Mouse (Mus musculus): Measurements from ENCODE around the gene Isg20.

GRCm38 (mm10) chr7:78963891-78964290, 50.7 kb downstream of the Isg20 start:
- TF ChIP-seq POLR2A (IDR thresholded peaks at IDR 0.05; ENCODE audit: control insufficient read depth, extremely low read depth, insufficient read depth, low read length, poor library complexity) (no peak), CTCF (IDR thresholded peaks at IDR 0.05; ENCODE audit: borderline replicate concordance, control insufficient read depth, extremely low read depth, insufficient read depth, low read length, poor library complexity) (no peak)

Data from thymus, adult 2 months (tissue).